18 mouse cellular contexts compared by ENCODE assay signal in the genomic region with DNA sequence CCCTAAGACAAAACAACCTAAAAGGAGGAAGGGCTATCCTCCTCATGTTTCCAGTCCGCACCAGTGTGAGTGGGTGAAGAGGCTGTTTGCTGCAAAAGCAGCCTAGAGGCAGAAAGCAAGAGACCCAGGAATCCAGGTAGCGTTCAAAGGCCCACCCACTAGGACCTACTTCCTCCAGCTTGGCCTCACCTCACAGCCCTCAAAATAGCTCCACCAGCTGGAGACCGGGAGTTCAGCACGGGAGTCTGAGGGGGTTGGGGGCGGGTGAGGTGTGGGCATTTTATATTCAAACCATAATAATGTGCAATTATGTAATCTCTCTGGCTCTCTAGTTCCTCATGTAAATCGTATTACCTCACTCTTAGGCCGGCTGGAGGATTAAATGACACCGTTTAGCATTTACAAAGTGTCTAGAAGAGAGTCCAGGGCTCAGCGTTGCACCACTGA. TPM values are rescaled to one million over a fixed set of nuclear protein-coding genes. Genes with fewer than 3 reads are reported as not detected.
DNase-seq lines count a peak whose midpoint lies in the region; ATAC-seq and TF ChIP-seq lines count a peak whose summit lies in the region.
"Had no signal": no experiment of that assay in that cellular context is flagged by ENCODE, and none has a peak within 500 bp of the region (broad histone marks: within the 10 kb centered on the region; RNA-seq: fewer than 3 reads in every experiment).

No protein-coding gene starts in this region.

- 0 out of 2 replicates have a peak, but pooled peaks have one; percentile 13 for TF ChIP-seq CTCF in heart, postnatal 0 days (IDR thresholded peaks at IDR 0.05; ENCODE audit: low read depth)
- peak; percentile 22; the same call in 1 of the 2 replicates for TF ChIP-seq CTCF in lung, postnatal 0 days (IDR thresholded peaks at IDR 0.05)

- no peak for ATAC-seq in heart, postnatal 0 days (ENCODE audit: insufficient read depth, low read depth)
- no peak for ATAC-seq in lung, postnatal 0 days
- 0 out of 2 replicates have a peak, but pooled peaks have one; percentile 34 for ATAC-seq in embryonic facial prominence, embryonic 15.5 days (ENCODE audit: insufficient number of reproducible peaks, low FRiP score, low TSS enrichment, low read depth)

- H3K4me1 ChIP-seq in heart, postnatal 0 days (ENCODE audit: control insufficient read depth, insufficient read depth), result peaks cover 13% of the 10 kb centered on the region
- no peaks in the 10 kb centered on the region for H3K4me1 ChIP-seq in lung, postnatal 0 days (ENCODE audit: insufficient read depth, low read depth, low read length)
- peaks cover 13% of the 10 kb centered on the region for H3K4me1 ChIP-seq in embryonic facial prominence, embryonic 15.5 days

- TF ChIP-seq EP300 in heart, postnatal 0 days (IDR thresholded peaks at IDR 0.05; ENCODE audit: low read depth), result no peak
- no peak for TF ChIP-seq EP300 in lung, postnatal 0 days (IDR thresholded peaks at IDR 0.05)

- WGBS in heart, postnatal 0 days, result 35% methylated on average over 9 of the region's 9 CpGs
- 45% methylated on average over 9 of the region's 9 CpGs for WGBS in lung, postnatal 0 days
- WGBS in embryonic facial prominence, embryonic 15.5 days, result 32% methylated on average over 9 of the region's 9 CpGs

- no peak overlapping the region for H3K27ac ChIP-seq in heart, postnatal 0 days (ENCODE audit: low read depth)
- H3K27ac ChIP-seq in lung, postnatal 0 days (ENCODE audit: low read length), result no peak overlapping the region
- no peak overlapping the region for H3K27ac ChIP-seq in embryonic facial prominence, embryonic 15.5 days (replicated peaks)
- H3K27ac ChIP-seq: heart, embryonic 13.5 days; limb, embryonic 13.5 days; liver, embryonic 15.5 days; midbrain, embryonic 10.5 days had no signal

- no peaks in the 10 kb centered on the region for H3K27me3 ChIP-seq in heart, postnatal 0 days (ENCODE audit: control insufficient read depth, insufficient read depth, low read length)
- no peaks in the 10 kb centered on the region for H3K27me3 ChIP-seq in lung, postnatal 0 days (replicated peaks; ENCODE audit: insufficient read depth, low read length)
- no peaks in the 10 kb centered on the region; the same call in 1 of the 2 replicates for H3K27me3 ChIP-seq in embryonic facial prominence, embryonic 15.5 days
- H3K27me3 ChIP-seq: heart, embryonic 13.5 days; limb, embryonic 13.5 days; liver, embryonic 15.5 days had no signal

- H3K9ac ChIP-seq in heart, postnatal 0 days (replicated peaks; ENCODE audit: low read depth, low read length), result no peak overlapping the region
- H3K9ac ChIP-seq in lung, postnatal 0 days (replicated peaks; ENCODE audit: low read depth), result no peak overlapping the region
- H3K9ac ChIP-seq in embryonic facial prominence, embryonic 15.5 days, result no peak overlapping the region
- H3K9ac ChIP-seq: heart, embryonic 13.5 days; limb, embryonic 13.5 days; liver, embryonic 15.5 days had no signal

- no peaks in the 10 kb centered on the region for H3K9me3 ChIP-seq in heart, postnatal 0 days (replicated peaks; ENCODE audit: control insufficient read depth, low read length)
- no peaks in the 10 kb centered on the region for H3K9me3 ChIP-seq in lung, postnatal 0 days (ENCODE audit: low read length)
- H3K9me3 ChIP-seq in embryonic facial prominence, embryonic 15.5 days (replicated peaks), result no peaks in the 10 kb centered on the region
- H3K9me3 ChIP-seq: heart, embryonic 13.5 days; limb, embryonic 13.5 days; liver, embryonic 15.5 days; midbrain, embryonic 10.5 days had no signal

- no peak overlapping the region for H3K4me2 ChIP-seq in heart, postnatal 0 days (ENCODE audit: low read depth, low read length)
- H3K4me2 ChIP-seq in lung, postnatal 0 days (replicated peaks; ENCODE audit: low read depth, low read length), result no peak overlapping the region
- no peak overlapping the region for H3K4me2 ChIP-seq in embryonic facial prominence, embryonic 15.5 days (replicated peaks)
- H3K4me2 ChIP-seq: heart, embryonic 13.5 days; limb, embryonic 13.5 days; liver, embryonic 15.5 days had no signal

- no peak for DNase-seq in heart, postnatal 0 days (ENCODE audit: low spot score)
- no peak for DNase-seq in heart, adult 11 months
- no peak for DNase-seq in lung, postnatal 0 days (ENCODE audit: low spot score)
- DNase-seq in lung, postnatal 36 days, result no peak
- peak; percentile 41 for DNase-seq in ES-CJ7 (ENCODE audit: low read depth, low spot score)
- DNase-seq in urinary bladder, postnatal 36 days (ENCODE audit: low spot score in 2 of 2), result no peak
- DNase-seq in gastrocnemius, postnatal 10 days, result no peak
- DNase-seq: cerebellum, postnatal 25 days; kidney, adult 2 months; kidney, postnatal 36 days; lung, postnatal 14 days; spleen, adult 18-20 months; thymus, adult 18-20 months had no signal

- no peak overlapping the region for H3K4me3 ChIP-seq in heart, postnatal 0 days (ENCODE audit: low read depth, low read length)
- no peak overlapping the region for H3K4me3 ChIP-seq in lung, postnatal 0 days (ENCODE audit: low read depth, low read length)
- H3K4me3 ChIP-seq in embryonic facial prominence, embryonic 15.5 days (replicated peaks), result no peak overlapping the region
- H3K4me3 ChIP-seq: heart, embryonic 13.5 days; limb, embryonic 13.5 days; liver, embryonic 15.5 days; midbrain, embryonic 10.5 days had no signal

- H3K36me3 ChIP-seq in heart, postnatal 0 days (replicated peaks; ENCODE audit: control insufficient read depth, insufficient read depth, low read length), result no peaks in the 10 kb centered on the region
- H3K36me3 ChIP-seq in lung, postnatal 0 days (ENCODE audit: insufficient read depth, low read length), result no peaks in the 10 kb centered on the region
- H3K36me3 ChIP-seq in embryonic facial prominence, embryonic 15.5 days, result no peaks in the 10 kb centered on the region
- H3K36me3 ChIP-seq: heart, embryonic 13.5 days; limb, embryonic 13.5 days; liver, embryonic 15.5 days; midbrain, embryonic 10.5 days had no signal

RNA-seq across cellular contexts. Expression of gene Lyrm9, which starts 20.7 kb away (rescaled TPM):
- 6.9 TPM in 2 replicates for total RNA-seq in heart, postnatal 0 days (2014; rRNA removed; ENCODE audit: low replicate concordance)
- 47.0 and 51.7 TPM in 2 replicates for polyA plus RNA-seq in heart, postnatal 0 days (2015; fragmentation: Nextera tagmentation; extraction: Ambion mirVana)
- polyA plus RNA-seq in lung, postnatal 0 days (2015; fragmentation: Nextera tagmentation; extraction: Ambion mirVana), result 5.7 and 9.3 TPM in 2 replicates
- 10.7 and 12.5 TPM in 2 replicates for polyA plus RNA-seq in embryonic facial prominence, embryonic 15.5 days (2015; fragmentation: Nextera tagmentation; extraction: Ambion mirVana)
- total RNA-seq in gastrocnemius, postnatal 10 days (2021), result 10 to 100 TPM; 11.6 to 16.7 TPM

RNA-seq across cellular contexts. Expression of gene Ccnq, which starts 54.2 kb away (rescaled TPM):
- 43.9 and 58.6 TPM in 2 replicates for total RNA-seq in heart, postnatal 0 days (2014; rRNA removed; ENCODE audit: low replicate concordance)
- 31.0 and 32.3 TPM in 2 replicates for polyA plus RNA-seq in heart, postnatal 0 days (2015; fragmentation: Nextera tagmentation; extraction: Ambion mirVana)
- polyA plus RNA-seq in lung, postnatal 0 days (2015; fragmentation: Nextera tagmentation; extraction: Ambion mirVana), result 27.4 and 31.5 TPM in 2 replicates
- polyA plus RNA-seq in embryonic facial prominence, embryonic 15.5 days (2015; fragmentation: Nextera tagmentation; extraction: Ambion mirVana), result 39.8 and 41.9 TPM in 2 replicates
- total RNA-seq in gastrocnemius, postnatal 10 days (2021), result 10 to 100 TPM; 14.4 to 16.4 TPM
